Mouse (Mus musculus): ENCODE results near the gene Zfp827.

The Zfp827 gene

GRCm38 (mm10) chr8:79155556-79156161 is 127.4 kb downstream of the Zfp827 start:
- no peak for DNase-seq (ENCODE audit: low spot score in 2 of 2)

DNA sequence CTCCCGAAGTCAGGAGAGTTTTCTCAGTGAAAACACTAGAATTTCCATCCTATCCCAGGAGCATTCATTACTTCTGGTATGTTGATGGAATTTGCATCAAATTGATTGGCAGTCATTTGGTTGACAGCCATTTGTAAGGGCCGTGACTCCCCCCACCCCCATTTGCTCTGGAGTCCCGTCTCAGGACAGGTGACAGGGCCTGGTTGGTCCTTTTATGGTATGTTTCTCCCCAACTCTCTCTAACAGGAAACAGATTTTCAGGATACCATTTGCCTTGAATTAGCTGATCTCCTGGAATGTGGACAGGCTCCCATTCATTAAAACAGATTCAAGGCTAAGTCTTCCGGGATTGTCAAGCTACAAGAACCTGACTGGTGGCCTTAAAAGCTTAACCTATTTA is 129.1 kb downstream of the Zfp827 start:
- no peak for DNase-seq (ENCODE audit: low spot score in 2 of 2)

- no peak for DNase-seq (ENCODE audit: low spot score in 2 of 2)
These were observed 130.1 kb downstream of the Zfp827 start for GRCm38 (mm10) chr8:79158357-79158756.

- DNase-seq (ENCODE audit: low spot score in 2 of 2): no peak
These were observed 131.2 kb downstream of the Zfp827 start for GRCm38 (mm10) chr8:79159397-79159796.

DNA sequence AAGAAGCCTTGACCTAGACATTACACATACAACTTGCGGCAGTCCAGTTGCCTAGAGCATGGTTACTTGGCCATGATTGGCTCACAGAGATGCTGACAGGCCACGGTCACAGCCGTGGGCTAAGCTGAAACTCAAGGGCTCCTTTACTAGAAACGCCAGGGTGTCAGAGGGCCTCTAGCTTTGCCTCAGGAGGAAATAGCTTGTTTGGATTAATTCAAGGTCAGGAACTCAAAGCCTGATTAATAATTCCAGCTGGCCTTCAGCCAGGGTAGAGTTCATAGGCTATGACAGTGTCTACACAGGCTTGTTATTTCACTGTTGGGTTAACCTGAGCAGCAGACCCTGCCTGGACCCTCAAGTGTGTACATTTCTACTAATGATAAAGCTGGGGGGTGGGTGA is 132.1 kb downstream of the Zfp827 start:
- no peak for DNase-seq (ENCODE audit: low spot score in 2 of 2)

GRCm38 (mm10) chr8:79161172-79161778 is 133.0 kb downstream of the Zfp827 start:
- DNase-seq (ENCODE audit: low spot score in 2 of 2): no peak

DNA sequence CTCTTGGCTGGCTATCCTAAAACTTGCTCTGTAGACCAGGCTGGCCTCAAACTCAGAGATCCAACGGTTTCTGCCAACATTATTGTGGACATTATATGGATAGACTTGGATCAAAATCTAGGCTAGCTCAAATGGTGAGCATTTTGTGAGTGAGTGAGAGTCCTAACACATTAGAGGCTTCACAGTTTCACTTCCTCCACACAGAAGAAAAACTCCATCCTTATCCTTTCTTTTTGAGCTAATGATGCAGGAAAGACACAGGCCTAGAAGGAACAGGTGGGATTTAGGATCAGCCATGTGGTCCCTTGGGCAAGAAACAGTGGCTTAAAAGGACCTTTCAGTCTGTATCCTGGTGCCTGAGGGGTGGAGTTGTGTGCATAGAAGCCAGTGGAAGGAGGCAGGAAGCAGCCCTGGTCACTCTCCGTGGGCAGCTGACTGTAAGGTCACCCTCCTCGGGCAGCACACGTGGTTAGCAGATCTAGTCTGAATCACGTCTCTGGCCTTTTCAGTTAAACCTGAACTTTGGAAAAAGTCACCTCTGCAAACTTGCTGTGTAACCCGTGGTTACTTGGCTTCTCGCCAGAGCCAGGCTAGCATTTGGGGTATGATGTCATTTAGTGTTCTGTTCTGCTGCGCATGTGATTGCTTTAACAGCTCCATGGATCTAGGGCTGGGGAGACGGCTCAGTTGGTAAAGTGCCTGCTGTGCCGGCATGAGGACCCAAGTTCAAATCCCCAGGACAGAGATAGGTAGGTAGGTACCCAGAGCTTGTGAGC is 134.5 kb downstream of the Zfp827 start:
- peak in 1 of 2 experiments; percentile 38 for DNase-seq (ENCODE audit: low spot score in 2 of 2)

DNA sequence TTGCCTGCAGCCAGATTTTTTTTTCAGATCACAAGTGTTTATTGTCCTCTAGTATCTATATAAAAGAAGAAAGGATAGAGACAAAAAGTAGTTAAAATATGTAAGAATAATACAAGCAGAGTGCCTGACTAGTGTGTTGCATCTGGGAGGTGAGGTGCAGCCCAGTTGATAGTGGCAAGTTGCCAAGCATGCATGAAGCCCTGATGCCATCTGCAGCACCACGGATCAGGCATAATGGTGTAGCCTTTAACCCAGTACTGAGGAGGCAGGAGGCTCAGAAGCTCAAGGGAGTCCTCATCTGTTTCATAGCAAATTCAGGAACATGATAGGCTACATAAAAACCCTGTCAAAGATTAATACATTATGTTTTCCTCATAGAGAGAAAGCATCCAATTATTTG is 136.1 kb downstream of the Zfp827 start:
- peak in 1 of 2 experiments; percentile 21 for DNase-seq (ENCODE audit: low spot score in 2 of 2)

DNA sequence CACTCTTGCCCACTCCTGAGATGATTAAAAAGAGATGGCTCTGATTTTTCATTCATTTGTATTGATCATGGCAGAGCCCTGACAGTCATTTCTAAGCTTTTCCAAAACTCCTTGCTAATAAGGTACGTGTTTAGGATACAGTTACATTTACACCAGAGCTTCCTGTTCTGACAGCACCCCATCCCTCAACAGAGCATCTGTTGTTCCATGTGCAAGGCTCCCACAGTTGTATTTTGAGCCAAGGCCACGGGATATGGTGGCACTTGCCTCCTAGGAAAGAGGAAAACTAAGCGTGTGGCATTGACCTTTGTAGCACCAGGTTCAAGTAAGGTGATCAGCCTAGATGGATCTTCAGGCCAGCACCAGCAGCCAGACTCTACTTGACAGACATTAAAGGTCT is 137.0 kb downstream of the Zfp827 start:
- DNase-seq (ENCODE audit: low spot score in 2 of 2): no peak

GRCm38 (mm10) chr8:79173606-79174005 is 145.4 kb downstream of the Zfp827 start:
- DNase-seq (ENCODE audit: low spot score in 2 of 2): no peak

GRCm38 (mm10) chr8:79175991-79176390 is 147.8 kb downstream of the Zfp827 start:
- DNase-seq (ENCODE audit: low spot score in 2 of 2): no peak

- DNase-seq (ENCODE audit: low spot score in 2 of 2): no peak
These were observed 151.4 kb downstream of the Zfp827 start for GRCm38 (mm10) chr8:79179678-79180077.

DNA sequence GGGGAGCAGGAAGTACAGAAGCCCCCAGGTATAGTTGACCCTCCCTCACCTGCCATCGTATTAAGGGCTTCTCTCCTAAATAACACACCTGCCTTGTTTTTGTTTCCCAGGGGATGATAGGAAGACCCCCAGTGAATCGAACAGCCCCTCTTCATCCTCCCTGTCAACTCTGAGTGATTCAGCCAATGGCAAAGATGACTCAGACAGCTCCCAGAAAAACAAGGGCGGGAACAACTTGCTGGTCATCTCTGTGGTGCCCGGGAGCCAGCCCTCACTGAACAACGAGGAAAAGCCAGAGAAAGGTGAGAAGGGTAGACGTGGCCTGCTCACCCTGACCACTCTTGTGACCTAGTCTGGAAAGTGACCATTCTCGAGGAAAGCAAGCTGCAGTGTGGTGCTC is 157.3 kb downstream of the Zfp827 start:
- no peak for DNase-seq (ENCODE audit: low spot score in 2 of 2)

DNA sequence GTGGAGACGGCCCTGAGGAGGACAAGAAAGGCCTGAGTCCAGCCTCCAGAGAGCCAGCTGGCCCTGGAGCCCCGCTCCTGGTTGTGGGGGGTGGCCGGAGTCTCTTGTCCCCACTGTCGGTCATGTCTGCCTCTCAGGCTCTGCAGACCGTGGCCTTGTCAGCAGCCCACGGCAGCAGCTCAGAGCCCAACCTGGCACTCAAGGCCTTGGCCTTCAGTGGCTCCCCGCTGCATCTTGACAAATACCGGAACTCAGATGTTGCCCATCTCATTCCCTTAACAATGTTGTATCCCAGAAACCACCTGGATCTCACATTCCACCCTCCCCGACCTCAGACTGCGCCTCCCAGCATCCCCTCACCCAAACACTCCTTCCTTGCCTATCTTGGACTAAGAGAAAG is 161.8 kb downstream of the Zfp827 start:
- no peak for DNase-seq (ENCODE audit: low spot score in 2 of 2)

GRCm38 (mm10) chr8:79196481-79196880 is 168.2 kb downstream of the Zfp827 start:
- no peak for DNase-seq (ENCODE audit: low spot score in 2 of 2)

DNA sequence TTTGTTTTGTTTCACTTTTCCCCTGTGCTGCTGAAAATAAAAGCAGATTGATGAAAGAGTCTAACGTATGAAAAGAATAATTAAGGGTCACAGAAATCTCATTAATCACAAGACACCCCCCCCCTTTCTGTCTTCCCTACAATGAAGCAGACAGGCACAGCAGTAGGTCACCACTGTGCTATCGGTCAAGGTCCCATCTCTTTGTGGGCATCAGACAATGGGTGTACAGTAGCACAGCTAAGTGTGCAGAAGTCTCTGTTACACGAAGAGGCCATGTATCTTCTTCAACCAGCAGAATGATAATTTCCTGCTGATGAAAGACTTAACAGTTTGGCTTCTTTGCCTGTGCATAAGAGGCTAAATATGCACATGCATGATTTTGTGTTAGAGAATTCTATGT is 170.4 kb downstream of the Zfp827 start:
- no peak for DNase-seq (ENCODE audit: low spot score in 2 of 2)

DNA sequence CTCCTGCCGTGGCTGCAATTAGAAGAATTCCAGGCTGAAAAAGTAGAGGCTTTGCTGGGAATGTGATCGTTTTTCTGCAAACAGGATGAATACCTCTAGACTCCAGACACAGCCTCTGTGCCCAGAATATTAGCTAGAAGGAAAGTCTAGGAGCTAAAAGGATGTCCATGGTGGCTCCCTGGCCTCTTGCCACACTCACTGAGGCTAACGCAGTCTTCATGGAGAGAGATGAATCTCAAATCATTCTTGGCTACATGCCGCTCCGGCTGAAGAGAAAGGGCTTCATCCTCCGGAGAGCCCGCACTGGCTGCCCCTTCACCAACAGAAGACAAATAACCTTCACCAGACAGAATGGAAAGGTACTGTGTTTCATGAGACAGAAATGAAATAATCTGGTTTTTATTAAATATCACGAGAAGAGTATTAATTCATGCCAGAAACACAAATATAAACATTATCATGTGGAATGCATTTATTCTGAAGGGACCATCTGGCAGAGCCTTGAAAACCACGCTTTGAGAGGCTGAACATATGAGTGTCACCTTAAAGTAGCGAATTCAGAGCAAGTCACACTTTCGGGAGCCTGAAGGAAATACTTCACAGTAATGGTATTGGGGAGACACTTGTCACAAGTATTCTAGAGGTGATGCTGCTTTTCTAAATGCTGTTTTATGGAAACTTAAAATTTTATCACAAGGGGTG is 173.4 kb downstream of the Zfp827 start:
- DNase-seq (ENCODE audit: low spot score in 2 of 2): peak in 1 of 2 experiments; percentile 44

DNA sequence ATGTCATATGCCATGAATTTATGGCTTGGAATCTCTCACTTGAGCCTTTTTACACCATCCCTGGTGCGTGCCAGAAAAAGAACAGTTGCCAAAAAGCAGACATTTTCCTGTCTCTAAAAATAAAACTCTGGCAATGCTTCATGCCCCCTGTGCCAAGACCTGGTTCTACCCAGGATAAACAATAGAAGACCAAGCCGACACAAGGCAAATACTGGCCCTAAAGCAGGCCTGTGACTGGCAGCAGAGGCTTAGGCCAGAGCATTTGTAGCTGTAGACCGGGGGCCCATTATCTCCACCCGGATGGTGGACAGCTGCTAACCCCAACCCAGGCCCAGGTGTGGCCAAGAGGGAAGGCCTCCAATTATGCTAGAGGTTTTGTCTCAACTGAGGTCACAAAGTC is 178.7 kb downstream of the Zfp827 start:
- peak in 1 of 2 experiments; percentile 23 for DNase-seq (ENCODE audit: low spot score in 2 of 2)

DNA sequence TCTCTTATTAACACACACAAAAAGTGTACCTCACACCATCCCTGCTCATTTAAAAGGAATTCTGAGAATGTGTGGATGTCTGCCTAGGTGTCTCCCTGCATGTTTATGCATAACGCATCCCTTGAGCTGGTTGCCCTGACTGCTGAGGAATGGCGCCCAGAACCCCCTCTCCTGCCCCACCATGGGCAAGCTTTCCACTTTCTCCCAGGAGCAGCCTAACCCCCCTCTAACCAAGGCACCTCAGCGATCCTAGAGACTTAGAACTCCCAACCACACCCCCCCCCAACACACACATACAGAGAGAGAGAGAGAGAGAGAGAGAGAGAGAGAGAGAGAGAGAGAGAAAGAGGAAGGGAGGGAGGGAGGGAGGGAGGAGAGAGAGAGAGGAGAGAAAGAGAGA is 179.9 kb downstream of the Zfp827 start:
- DNase-seq (ENCODE audit: low spot score in 2 of 2): no peak

GRCm38 (mm10) chr8:79208691-79209640 is 180.7 kb downstream of the Zfp827 start:
- DNase-seq (ENCODE audit: low spot score in 2 of 2): no peak

All from cerebellum, postnatal 4 days (tissue).